Mouse (Mus musculus) megakaryocyte, embryonic 14.5 days (primary cell): ENCODE results near the gene Susd3.

ENCODE experiments used
- FLI1 ChIP-seq: IDR thresholded peaks from 2 replicates; pipeline ENCODE4 v1.6.1; 2012; ENCODE audit warnings: low read length, inconsistent platforms, mixed read lengths
- GATA1 ChIP-seq: IDR thresholded peaks from 3 replicates; pipeline ENCODE4 v1.6.1; 2012; ENCODE audit warnings: mixed read lengths, low read length, inconsistent platforms, borderline replicate concordance

DNA sequence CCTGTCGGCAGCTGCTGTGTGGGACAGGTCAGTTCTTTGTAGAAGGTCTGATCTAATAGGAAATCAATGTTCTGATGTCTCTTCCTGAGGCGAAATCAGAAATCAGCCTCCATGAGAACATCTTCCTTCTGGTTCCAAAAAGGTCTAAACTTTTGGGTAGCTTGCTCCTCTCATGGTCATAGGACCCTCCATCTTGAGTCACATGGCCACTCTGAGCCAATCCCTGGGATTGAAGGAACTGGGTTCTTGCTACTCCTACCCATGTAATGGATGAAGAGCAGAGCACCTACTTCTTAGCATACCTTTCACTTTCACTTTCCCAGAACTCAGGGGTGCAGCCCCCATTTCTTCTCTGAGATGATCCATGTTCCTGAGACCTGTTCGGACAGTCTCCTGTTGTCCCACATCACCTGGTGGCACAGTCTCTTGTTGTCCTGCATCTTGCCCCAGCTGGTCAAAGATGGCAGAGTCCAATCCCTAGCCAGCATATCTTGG is 9.4 kb upstream of the Susd3 start:
- TF ChIP-seq GATA1: no peak
- TF ChIP-seq FLI1: no peak
